Mouse (Mus musculus): ENCODE results near the gene Bcar1.

The Bcar1 gene

GRCm38 (mm10) chr8:111743792-111744696 lies at the start of gene Bcar1:
Gene Bcar1 (minus strand): TSS chr8:111743809.
- no peak for DNase-seq (ENCODE audit: low spot score)

GRCm38 (mm10) chr8:111789639-111790038 lies 46.0 kb upstream of the Bcar1 start:
- no peak for DNase-seq (ENCODE audit: low spot score)

GRCm38 (mm10) chr8:111789200-111789599 lies 45.6 kb upstream of the Bcar1 start:
- DNase-seq (ENCODE audit: low spot score), result no peak

GRCm38 (mm10) chr8:111788497-111788896 lies 44.9 kb upstream of the Bcar1 start:
- no peak for DNase-seq (ENCODE audit: low spot score)

GRCm38 (mm10) chr8:111788085-111788484 lies 44.5 kb upstream of the Bcar1 start:
- no peak for DNase-seq (ENCODE audit: low spot score)

GRCm38 (mm10) chr8:111787683-111788082 lies 44.1 kb upstream of the Bcar1 start:
- DNase-seq (ENCODE audit: low spot score), result no peak

- DNase-seq (ENCODE audit: low spot score), result no peak
Measured at GRCm38 (mm10) chr8:111786701-111787588, 43.3 kb upstream of the Bcar1 start.

GRCm38 (mm10) chr8:111786116-111786515 lies 42.5 kb upstream of the Bcar1 start:
- no peak for DNase-seq (ENCODE audit: low spot score)

- DNase-seq (ENCODE audit: low spot score), result no peak
Measured at GRCm38 (mm10) chr8:111782671-111783394, 39.2 kb upstream of the Bcar1 start.

GRCm38 (mm10) chr8:111782161-111782560 lies 38.6 kb upstream of the Bcar1 start:
- DNase-seq (ENCODE audit: low spot score), result no peak

GRCm38 (mm10) chr8:111780697-111781424 lies 37.3 kb upstream of the Bcar1 start:
- no peak for DNase-seq (ENCODE audit: low spot score)

GRCm38 (mm10) chr8:111779690-111780089 lies 36.1 kb upstream of the Bcar1 start:
- no peak for DNase-seq (ENCODE audit: low spot score)

- no peak for DNase-seq (ENCODE audit: low spot score)
Measured at GRCm38 (mm10) chr8:111778801-111779200, 35.2 kb upstream of the Bcar1 start.

GRCm38 (mm10) chr8:111776492-111776891 lies 32.9 kb upstream of the Bcar1 start:
- no peak for DNase-seq (ENCODE audit: low spot score)

GRCm38 (mm10) chr8:111775766-111776165 lies 32.2 kb upstream of the Bcar1 start:
- DNase-seq (ENCODE audit: low spot score), result no peak

GRCm38 (mm10) chr8:111773476-111773875 lies 29.9 kb upstream of the Bcar1 start:
- no peak for DNase-seq (ENCODE audit: low spot score)

GRCm38 (mm10) chr8:111773057-111773456 lies 29.4 kb upstream of the Bcar1 start:
- DNase-seq (ENCODE audit: low spot score), result no peak

- no peak for DNase-seq (ENCODE audit: low spot score)
Measured at GRCm38 (mm10) chr8:111772083-111772482, 28.5 kb upstream of the Bcar1 start.

- DNase-seq (ENCODE audit: low spot score), result no peak
Measured at GRCm38 (mm10) chr8:111771625-111772020, 28.0 kb upstream of the Bcar1 start.

- no peak for DNase-seq (ENCODE audit: low spot score)
Measured at GRCm38 (mm10) chr8:111770958-111771624, 27.5 kb upstream of the Bcar1 start.

Measured in T-cell, adult 2 months (primary cell).